Mouse (Mus musculus): ENCODE measurements around the gene Slc26a10.
"Not testable (repeated sequence)": the region's sequence is repeated elsewhere in the genome, so short reads cannot be mapped to it uniquely, and the experiment has no call there.

The Slc26a10 gene

GRCm38 (mm10) chr10:127199068-127199467 is 18.6 kb upstream of the Slc26a10 start:
- in situ Hi-C loops (cut with MboI; ENCODE audit: low sequenced_read_pairs), result no loop called here

- in situ Hi-C loops (cut with MboI; ENCODE audit: low sequenced_read_pairs), result no loop called here
These were observed 18.0 kb upstream of the Slc26a10 start for GRCm38 (mm10) chr10:127198492-127198891.

DNA sequence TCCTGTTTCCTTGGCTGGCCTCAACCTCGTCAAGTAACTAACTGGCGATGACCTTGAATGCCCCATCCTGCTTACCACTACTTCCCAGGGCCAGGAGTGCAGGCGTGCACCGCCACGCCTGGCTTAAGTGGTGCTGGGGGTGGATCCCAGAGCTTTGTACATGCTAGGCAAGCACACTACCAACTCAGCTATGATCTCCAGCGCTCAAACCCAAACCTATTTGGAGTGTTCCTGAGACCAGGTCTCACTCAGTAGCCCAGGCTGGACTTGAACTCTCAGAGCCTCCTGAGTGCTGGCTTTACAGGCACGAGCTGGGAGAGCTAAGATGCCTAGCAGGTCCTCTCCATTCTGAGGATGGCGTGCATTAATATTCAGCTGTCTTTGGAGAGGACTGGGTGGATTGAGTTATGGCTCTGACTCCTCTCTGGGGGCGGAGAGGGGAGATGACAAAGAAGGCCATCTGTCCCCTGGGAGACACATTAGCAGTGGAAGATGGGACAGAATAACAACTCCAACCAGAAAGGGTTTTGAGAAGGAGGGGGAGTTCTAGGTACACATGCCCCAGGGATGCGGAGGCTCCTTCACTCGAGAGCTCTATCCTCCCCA is 17.2 kb upstream of the Slc26a10 start:
- in situ Hi-C loops (cut with MboI; ENCODE audit: low sequenced_read_pairs), result no loop called here

DNA sequence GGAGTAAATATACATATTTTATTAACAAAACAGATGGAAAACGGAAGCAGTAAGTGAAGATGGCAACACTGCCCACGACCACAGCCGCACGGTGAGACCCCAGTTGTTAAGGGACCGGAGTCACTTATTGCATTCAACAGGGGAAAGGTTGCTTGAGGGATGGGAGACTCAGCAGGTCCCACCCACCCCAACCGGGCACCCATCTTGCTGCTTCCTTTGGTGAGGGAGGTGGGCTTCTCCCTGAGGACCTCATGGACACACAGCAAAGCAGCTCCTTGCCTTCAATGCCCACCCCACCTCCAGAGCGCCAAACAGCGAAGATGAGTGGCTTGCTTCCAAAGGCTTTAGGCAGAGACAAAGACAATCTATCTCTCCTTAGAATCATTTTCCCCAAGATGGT is 16.7 kb upstream of the Slc26a10 start:
- in situ Hi-C loops (cut with MboI; ENCODE audit: low sequenced_read_pairs), result no loop called here

DNA sequence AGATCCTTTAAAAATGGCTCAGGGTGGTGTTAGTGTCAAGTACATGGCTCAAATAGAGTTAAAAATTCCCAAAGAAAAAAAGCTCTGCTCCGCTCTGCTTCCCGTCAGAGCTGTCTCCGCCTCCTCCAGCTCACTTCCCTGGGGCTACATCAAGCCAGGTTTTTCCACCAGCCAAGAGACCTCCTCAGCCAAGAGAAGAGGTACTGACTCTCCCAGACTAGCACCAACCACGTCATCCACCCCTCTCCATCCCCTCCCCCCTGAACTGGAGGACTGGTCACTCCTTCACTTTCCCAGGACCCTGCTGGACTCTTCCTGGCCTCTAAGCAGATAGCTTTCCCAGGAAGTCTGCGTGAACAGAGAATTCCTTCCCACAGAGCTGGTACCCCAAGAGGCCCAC is 15.9 kb upstream of the Slc26a10 start:
- in situ Hi-C loops (cut with MboI; ENCODE audit: low sequenced_read_pairs), result no loop called here

GRCm38 (mm10) chr10:127195328-127196129 is 15.1 kb upstream of the Slc26a10 start, which contains the start of gene Dtx3:
TSS of gene Dtx3 (minus strand) at chr10:127195728.
- in situ Hi-C loops (cut with MboI; ENCODE audit: low sequenced_read_pairs), result no loop called here

DNA sequence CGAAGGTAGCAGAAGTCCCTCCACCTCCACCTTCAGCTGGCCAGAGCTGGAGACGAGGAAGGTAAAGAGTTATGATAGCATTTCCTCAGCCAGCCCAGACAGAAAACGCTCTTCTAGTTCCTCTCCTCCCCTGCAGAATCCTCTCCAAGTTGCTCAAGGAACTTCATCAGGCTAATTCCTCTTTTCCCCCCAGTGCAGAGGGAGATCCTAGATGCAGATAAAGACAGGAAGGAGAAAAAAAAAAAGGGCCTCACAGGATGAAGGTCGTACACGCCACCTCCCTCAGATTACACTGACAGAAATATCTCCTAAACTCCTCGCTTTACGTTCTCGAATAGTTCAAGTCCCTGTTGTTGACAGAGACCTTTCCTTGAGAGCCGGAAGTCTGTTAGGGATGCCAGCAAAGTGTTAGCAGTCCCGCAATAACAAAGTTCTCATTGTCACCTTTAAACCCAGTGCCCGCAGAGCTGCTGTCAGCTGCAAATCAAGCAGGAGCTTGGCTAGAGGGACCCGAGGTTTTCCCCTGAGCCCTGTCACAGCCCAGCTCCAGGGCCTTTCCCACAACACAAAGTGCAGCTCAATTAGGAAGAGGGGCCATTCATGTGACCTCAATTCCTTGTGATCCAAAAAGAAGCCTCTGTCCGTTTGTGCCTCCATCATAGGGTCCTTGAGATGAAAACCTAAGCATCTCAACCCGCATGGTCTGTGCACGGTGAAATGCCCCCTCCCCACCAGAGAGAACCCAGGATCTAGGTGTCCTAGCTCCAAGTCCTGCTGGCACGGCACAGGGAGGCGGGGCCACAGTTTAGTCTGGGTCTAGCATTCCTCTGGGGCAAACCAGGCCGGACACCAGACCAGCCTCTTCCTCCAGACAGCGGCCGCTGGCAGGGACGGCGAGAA is 14.2 kb upstream of the Slc26a10 start:
- in situ Hi-C loops (cut with MboI; ENCODE audit: low sequenced_read_pairs), result no loop called here

GRCm38 (mm10) chr10:127193011-127193410 is 12.6 kb upstream of the Slc26a10 start:
- in situ Hi-C loops (cut with MboI; ENCODE audit: low sequenced_read_pairs), result no loop called here

GRCm38 (mm10) chr10:127192057-127192328 is 11.5 kb upstream of the Slc26a10 start:
- in situ Hi-C loops (cut with MboI; ENCODE audit: low sequenced_read_pairs), result not testable (repeated sequence)

GRCm38 (mm10) chr10:127191191-127192056 is 11.0 kb upstream of the Slc26a10 start:
- in situ Hi-C loops (cut with MboI; ENCODE audit: low sequenced_read_pairs), result no loop called here

- in situ Hi-C loops (cut with MboI; ENCODE audit: low sequenced_read_pairs), result no loop called here
These were observed 10.1 kb upstream of the Slc26a10 start for GRCm38 (mm10) chr10:127190398-127191190.

GRCm38 (mm10) chr10:127189651-127190381 is 9.4 kb upstream of the Slc26a10 start, which contains the start of gene Arhgef25:
TSS of gene Arhgef25 (minus strand) at chr10:127190083.
- in situ Hi-C loops (cut with MboI; ENCODE audit: low sequenced_read_pairs), result no loop called here

GRCm38 (mm10) chr10:127189116-127189650 is 8.7 kb upstream of the Slc26a10 start:
- in situ Hi-C loops (cut with MboI; ENCODE audit: low sequenced_read_pairs), result no loop called here

DNA sequence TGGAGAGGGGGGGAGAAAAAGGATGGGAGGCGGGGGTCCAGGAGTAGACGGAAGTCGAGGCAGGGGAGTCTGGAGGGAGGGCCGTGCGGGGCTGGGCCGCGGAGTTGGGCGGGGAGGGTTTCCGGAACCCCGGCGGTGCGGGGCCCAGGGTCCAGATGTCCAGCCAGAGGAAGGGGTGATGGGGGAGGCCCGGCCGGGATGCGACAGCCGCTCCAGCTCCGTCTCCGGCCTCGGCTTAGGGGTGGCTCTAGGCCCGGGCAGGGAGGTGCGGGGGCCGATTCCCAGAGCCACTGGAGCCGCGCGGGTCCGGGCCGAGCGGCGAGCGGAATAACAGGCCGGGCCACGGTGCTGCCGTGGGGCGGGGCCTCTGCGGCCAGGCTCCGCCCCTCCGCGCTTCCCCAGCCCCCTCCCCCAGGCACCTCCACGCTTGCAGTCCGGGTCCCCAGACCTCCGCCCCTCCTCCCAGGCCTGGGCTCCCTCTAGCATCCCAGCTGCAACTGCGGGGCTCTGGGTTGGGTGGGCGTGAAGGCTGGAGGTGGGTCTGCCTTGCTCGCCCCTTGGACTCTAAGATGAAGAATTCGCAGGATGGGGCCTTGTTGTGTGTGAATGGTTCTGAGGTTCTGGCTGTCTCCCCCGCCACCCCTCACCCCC is 8.1 kb upstream of the Slc26a10 start:
- in situ Hi-C loops (cut with MboI; ENCODE audit: low sequenced_read_pairs), result no loop called here

- in situ Hi-C loops (cut with MboI; ENCODE audit: low sequenced_read_pairs), result no loop called here
These were observed 7.6 kb upstream of the Slc26a10 start for GRCm38 (mm10) chr10:127188079-127188453.

DNA sequence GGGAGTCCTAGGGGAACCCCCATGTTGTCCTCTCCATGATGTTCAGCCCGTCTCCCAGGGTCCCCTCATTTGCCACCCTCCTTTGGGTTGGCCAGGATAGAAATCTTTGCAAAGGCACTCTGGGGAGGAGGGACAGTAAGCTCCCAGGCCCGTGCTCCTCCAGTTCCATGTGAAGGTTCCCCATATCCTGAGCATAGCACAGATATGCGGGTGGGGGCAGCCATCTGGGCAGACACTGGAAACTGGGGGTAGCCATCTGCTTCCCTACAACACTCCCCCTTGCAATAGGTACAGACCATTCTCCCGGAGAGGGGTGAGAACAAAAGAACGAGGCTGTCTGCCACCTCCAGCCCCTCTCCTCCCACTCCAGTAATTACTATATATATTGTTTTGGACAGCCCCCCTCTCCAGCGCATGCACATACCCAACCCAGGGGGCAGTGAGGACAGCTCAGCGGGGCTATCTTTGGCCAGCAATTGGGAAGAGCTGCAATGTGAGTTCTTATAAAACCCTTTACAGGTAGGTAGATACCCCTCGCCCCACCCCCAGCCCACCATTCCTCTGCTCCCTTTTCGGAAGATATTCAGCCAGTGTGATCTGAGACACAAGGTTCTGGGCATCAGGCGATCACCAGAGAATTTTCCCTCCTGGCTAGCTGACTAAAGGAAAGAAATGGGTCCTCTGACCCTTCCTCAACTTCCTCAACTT is 7.1 kb upstream of the Slc26a10 start:
- in situ Hi-C loops (cut with MboI; ENCODE audit: low sequenced_read_pairs), result no loop called here

DNA sequence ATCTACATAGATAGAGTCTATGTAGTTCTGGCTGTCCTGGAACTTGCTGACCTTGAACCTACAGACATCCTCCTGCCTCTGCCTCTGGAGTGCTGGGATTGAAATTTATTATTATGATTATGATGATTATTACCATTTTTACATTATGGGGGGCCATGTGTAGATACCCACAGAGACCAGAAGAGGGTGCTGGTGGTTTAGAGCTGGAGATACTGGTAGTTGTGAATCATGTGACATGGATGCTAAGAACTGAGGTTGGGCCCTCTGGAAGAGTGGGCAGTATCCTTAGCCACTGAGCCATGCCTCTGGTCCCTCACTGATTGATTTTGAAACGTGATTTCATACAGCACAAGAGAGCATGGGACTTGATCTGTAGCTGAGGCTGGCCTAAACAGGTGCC is 6.0 kb upstream of the Slc26a10 start:
- in situ Hi-C loops (cut with MboI; ENCODE audit: low sequenced_read_pairs), result no loop called here

DNA sequence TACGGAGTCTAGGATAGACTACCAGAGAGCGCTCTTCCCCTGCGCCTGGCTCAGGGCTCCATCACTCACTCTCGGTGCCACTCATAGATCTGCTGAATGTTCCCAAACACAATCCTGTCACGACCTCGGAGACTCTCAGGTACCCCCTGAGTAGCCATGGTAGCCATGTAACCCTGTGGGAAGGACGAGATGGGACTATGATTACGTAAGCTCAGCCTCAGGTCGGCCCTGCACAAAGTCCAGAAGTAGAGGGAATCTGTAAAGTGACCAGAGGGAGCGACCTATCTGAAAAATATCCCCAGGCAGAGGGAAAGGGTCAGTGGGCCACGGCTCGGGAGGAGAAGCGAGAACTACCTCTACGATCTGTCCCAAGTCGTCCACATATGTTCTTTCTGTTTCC is 5.1 kb upstream of the Slc26a10 start:
- in situ Hi-C loops (cut with MboI; ENCODE audit: low sequenced_read_pairs), result no loop called here
